Mouse (Mus musculus) limb, embryonic 13.5 days (tissue): ENCODE results near the gene Gper1. TPM values are rescaled to one million over a fixed set of nuclear protein-coding genes. Genes with fewer than 3 reads are reported as not detected.
"Not testable (repeated sequence)": the region's sequence is repeated elsewhere in the genome, so short reads cannot be mapped to it uniquely, and the experiment has no call there.

Experiments
- ATAC-seq: fragments of 200-750 bp; cut with Nextera tagmentation; 2 replicates; pipeline ENCODE4 v1.8.0; 2017; ENCODE audit warnings: low read depth, moderate number of reproducible peaks, moderate TSS enrichment; ENCODE audit not compliant: low FRiP score
- H3K27ac ChIP-seq: fragments of 300-500 bp; sonication (generic); 2 replicates; pipeline ENCODE4 v1.5.1; 2015; ENCODE audit warnings: inconsistent platforms, mild to moderate bottlenecking, moderate library complexity
- H3K27me3 ChIP-seq: fragments of 300-500 bp; sonication (generic); 2 replicates; pipeline ENCODE4 v1.6.1; 2015; ENCODE audit warnings: mild to moderate bottlenecking, inconsistent platforms
- H3K36me3 ChIP-seq: fragments of 300-500 bp; sonication (generic); 2 replicates; pipeline ENCODE4 v1.6.1; 2015; ENCODE audit warnings: inconsistent platforms, mild to moderate bottlenecking, moderate library complexity
- H3K4me1 ChIP-seq: fragments of 300-500 bp; sonication (generic); 2 replicates; pipeline ENCODE4 v1.6.1; 2015; ENCODE audit warnings: inconsistent platforms
- H3K4me2 ChIP-seq: fragments of 300-500 bp; sonication (generic); replicated peaks from 2 replicates; pipeline ENCODE4 v1.6.1; 2015; ENCODE audit warnings: inconsistent platforms, mild to moderate bottlenecking, moderate library complexity
- H3K4me3 ChIP-seq: fragments of 300-500 bp; sonication (generic); 2 replicates; pipeline ENCODE4 v1.5.1; 2015; ENCODE audit warnings: moderate library complexity, mild to moderate bottlenecking, inconsistent platforms
- H3K9ac ChIP-seq: fragments of 300-500 bp; sonication (generic); 2 replicates; pipeline ENCODE4 v1.6.1; 2015; ENCODE audit warnings: mild to moderate bottlenecking, inconsistent platforms
- H3K9me3 ChIP-seq: fragments of 300-500 bp; sonication (generic); 2 replicates; pipeline ENCODE4 v1.6.1; 2016; ENCODE audit warnings: inconsistent platforms
- WGBS: fragments of 180-500 bp; shearing (Covaris S2); methylation state at CpG from one replicate; pipeline ENCODE4 v1.1.7; 2015; 5-methylcytosine and 5-hydroxymethylcytosine counted together
- polyA plus RNA-seq: library from polyadenylated mRNA; unstranded; fragments of >200 nt; fragmentation: Nextera tagmentation; extraction: Ambion mirVana; gene quantifications from 2 replicates; pipeline ENCODE4 v1.2.1, GENCODE M21; 2015

The Gper1 gene
- polyA plus RNA-seq, 1 experiment from 2014 or later, result 3.5 TPM

GRCm38 (mm10) chr5:139383234-139383633 is 39.7 kb upstream of the Gper1 start:
- WGBS, result 77% methylated on average over 9 of the region's 9 CpGs
- no peak overlapping the region for H3K9ac ChIP-seq
- H3K9me3 ChIP-seq, result no peaks in the 10 kb centered on the region
- H3K4me2 ChIP-seq, result no peak overlapping the region
- no peak for ATAC-seq
- H3K4me3 ChIP-seq, result no peak overlapping the region
- H3K36me3 ChIP-seq, result no peaks in the 10 kb centered on the region
- H3K4me1 ChIP-seq, result peaks cover 45% of the 10 kb centered on the region
- H3K27ac ChIP-seq, result no peak overlapping the region
- no peaks in the 10 kb centered on the region for H3K27me3 ChIP-seq

- H3K4me1 ChIP-seq, result peaks cover 49% of the 10 kb centered on the region
- no peaks in the 10 kb centered on the region for H3K27me3 ChIP-seq
- H3K9me3 ChIP-seq, result no peaks in the 10 kb centered on the region
- ATAC-seq, result no peak
- 64% methylated on average over 10 of the region's 10 CpGs for WGBS
- H3K36me3 ChIP-seq, result no peaks in the 10 kb centered on the region
- H3K4me3 ChIP-seq, result no peak overlapping the region
- 0 out of 2 replicates have a peak overlapping the region, but pooled peaks have one; percentile 31 for H3K9ac ChIP-seq
- no peak overlapping the region for H3K27ac ChIP-seq
- H3K4me2 ChIP-seq, result no peak overlapping the region
Observed at GRCm38 (mm10) chr5:139384531-139384930, 38.4 kb upstream of the Gper1 start.

- WGBS, result 90% methylated on average over 5 of the region's 5 CpGs
- Histone ChIP-seq H3K4me1 (peaks cover 50% of the 10 kb centered on the region), H3K36me3 (no peaks in the 10 kb centered on the region), H3K27me3 (no peaks in the 10 kb centered on the region), H3K9ac (no peak overlapping the region), H3K4me3 (no peak overlapping the region), H3K27ac (no peak overlapping the region), H3K4me2 (no peak overlapping the region), H3K9me3 (no peaks in the 10 kb centered on the region)
- no peak for ATAC-seq
Observed at GRCm38 (mm10) chr5:139386047-139386446, 36.9 kb upstream of the Gper1 start.

- H3K27ac ChIP-seq, result peak overlapping the region; percentile 92
- peaks cover 45% of the 10 kb centered on the region for H3K4me1 ChIP-seq
- H3K4me3 ChIP-seq, result no peak overlapping the region
- WGBS, result 53% methylated on average over 10 of the region's 10 CpGs
- peak overlapping the region; percentile 48; the same call in 1 of the 2 replicates for H3K9ac ChIP-seq
- H3K4me2 ChIP-seq, result peak overlapping the region; percentile 1; the same call in 1 of the 2 replicates
- peak; percentile 37; the same call in 1 of the 2 replicates for ATAC-seq
- no peaks in the 10 kb centered on the region for H3K9me3 ChIP-seq
- H3K36me3 ChIP-seq, result 0 out of 2 replicates have a peak, but pooled peaks cover 2% of the 10 kb centered on the region
- H3K27me3 ChIP-seq, result no peaks in the 10 kb centered on the region
Observed at GRCm38 (mm10) chr5:139387329-139388194, 35.4 kb upstream of the Gper1 start.

GRCm38 (mm10) chr5:139388195-139388570 is 34.8 kb upstream of the Gper1 start:
- Histone ChIP-seq H3K9me3 (no peaks in the 10 kb centered on the region), H3K9ac (peak overlapping the region; percentile 48; the same call in 1 of the 2 replicates), H3K4me1 (peaks cover 43% of the 10 kb centered on the region), H3K4me3 (no peak overlapping the region), H3K27ac (peak overlapping the region; percentile 92), H3K36me3 (0 out of 2 replicates have a peak, but pooled peaks cover 6% of the 10 kb centered on the region), H3K4me2 (peak overlapping the region; percentile 1; the same call in 1 of the 2 replicates), H3K27me3 (no peaks in the 10 kb centered on the region)
- WGBS, result 47% methylated on average over 4 of the region's 4 CpGs
- ATAC-seq, result no peak

- Histone ChIP-seq H3K4me3 (no peak overlapping the region), H3K4me2 (peak overlapping the region; percentile 23), H3K27me3 (no peaks in the 10 kb centered on the region), H3K27ac (peak overlapping the region; percentile 92), H3K4me1 (peaks cover 43% of the 10 kb centered on the region), H3K9me3 (no peaks in the 10 kb centered on the region), H3K36me3 (0 out of 2 replicates have a peak, but pooled peaks cover 6% of the 10 kb centered on the region), H3K9ac (peak overlapping the region; percentile 53)
- ATAC-seq, result no peak
- WGBS, result 43% methylated on average over 17 of the region's 17 CpGs
Observed at GRCm38 (mm10) chr5:139388694-139389675, 34.0 kb upstream of the Gper1 start.

GRCm38 (mm10) chr5:139389676-139390061 is 33.3 kb upstream of the Gper1 start:
- H3K4me3 ChIP-seq, result no peak overlapping the region
- 0 out of 2 replicates have a peak, but pooled peaks cover 6% of the 10 kb centered on the region for H3K36me3 ChIP-seq
- H3K27me3 ChIP-seq, result no peaks in the 10 kb centered on the region
- ATAC-seq, result no peak; the same call in 1 of the 2 replicates
- H3K4me2 ChIP-seq, result peak overlapping the region; percentile 23
- no peaks in the 10 kb centered on the region for H3K9me3 ChIP-seq
- peak overlapping the region; percentile 53; the same call in 1 of the 2 replicates for H3K9ac ChIP-seq
- H3K27ac ChIP-seq, result peak overlapping the region; percentile 92
- WGBS, result 13% methylated on average over 6 of the region's 6 CpGs
- peaks cover 50% of the 10 kb centered on the region for H3K4me1 ChIP-seq

- not testable (repeated sequence) for H3K27me3 ChIP-seq, H3K4me3 ChIP-seq, ATAC-seq, H3K4me2 ChIP-seq, H3K27ac ChIP-seq, H3K9me3 ChIP-seq, H3K9ac ChIP-seq, H3K36me3 ChIP-seq
- H3K4me1 ChIP-seq, result peaks cover 57% of the 10 kb centered on the region
- WGBS, result 77% methylated on average over 5 of the region's 5 CpGs
Observed at GRCm38 (mm10) chr5:139390324-139391119, 32.4 kb upstream of the Gper1 start.

- ATAC-seq, result no peak
- Histone ChIP-seq H3K9ac (peak overlapping the region; percentile 3; the same call in 1 of the 2 replicates), H3K9me3 (no peaks in the 10 kb centered on the region), H3K4me1 (peaks cover 57% of the 10 kb centered on the region), H3K27me3 (no peaks in the 10 kb centered on the region), H3K4me3 (no peak overlapping the region), H3K36me3 (0 out of 2 replicates have a peak, but pooled peaks cover 6% of the 10 kb centered on the region), H3K27ac (no peak overlapping the region), H3K4me2 (no peak overlapping the region)
- WGBS, result 74% methylated on average over 11 of the region's 11 CpGs
Observed at GRCm38 (mm10) chr5:139391309-139391990, 31.5 kb upstream of the Gper1 start.

GRCm38 (mm10) chr5:139392219-139393196 is 30.4 kb upstream of the Gper1 start:
- no peak overlapping the region for H3K4me3 ChIP-seq
- H3K4me1 ChIP-seq, result peaks cover 50% of the 10 kb centered on the region
- no peak overlapping the region for H3K9ac ChIP-seq
- no peak overlapping the region for H3K4me2 ChIP-seq
- 95% methylated on average over 37 of the region's 37 CpGs for WGBS
- no peaks in the 10 kb centered on the region for H3K9me3 ChIP-seq
- no peak overlapping the region for H3K27ac ChIP-seq
- 0 out of 2 replicates have a peak, but pooled peaks cover 6% of the 10 kb centered on the region for H3K36me3 ChIP-seq
- no peaks in the 10 kb centered on the region for H3K27me3 ChIP-seq
- no peak for ATAC-seq
